15 mouse cellular contexts compared by ENCODE assay signal in the genomic region with DNA sequence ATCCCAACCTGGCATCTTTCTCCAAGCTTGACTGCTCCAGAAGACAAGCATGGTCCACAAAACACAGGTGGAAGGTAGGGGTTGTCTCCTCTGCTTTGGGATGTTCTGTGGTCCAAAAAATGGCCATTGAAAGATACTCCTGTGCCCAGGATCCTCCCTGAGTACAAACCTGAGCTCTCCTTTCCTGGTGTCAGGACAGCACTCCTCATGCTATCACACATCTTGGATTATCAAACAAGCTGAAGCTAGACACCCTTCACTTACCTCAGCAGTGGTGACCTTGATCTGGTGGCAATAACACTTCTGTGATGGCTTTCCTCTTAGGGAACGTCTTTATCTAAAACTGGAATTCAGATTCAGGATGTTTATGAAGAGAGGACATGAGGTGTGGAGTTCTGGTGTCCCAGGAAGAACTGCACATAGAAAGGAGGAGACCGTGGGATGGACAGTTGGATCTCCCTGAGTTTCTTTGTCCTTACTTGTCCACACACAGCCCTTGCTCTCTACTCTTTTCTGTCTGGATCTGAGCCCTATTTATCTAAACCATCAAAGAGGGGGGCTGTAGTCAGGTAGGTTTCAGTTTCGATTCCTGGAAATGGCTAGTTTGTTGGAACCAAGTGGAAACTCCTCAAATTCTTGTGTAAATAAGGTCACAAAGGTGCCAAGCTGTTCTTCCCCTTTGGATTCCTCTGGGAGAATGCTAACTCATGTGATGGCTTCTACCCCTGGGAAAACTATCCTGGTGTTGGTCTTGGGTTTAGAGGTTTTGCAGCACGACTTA. TPM values are rescaled to one million over a fixed set of nuclear protein-coding genes. Genes with fewer than 3 reads are reported as not detected.
DNase-seq lines count a peak whose midpoint lies in the region; ATAC-seq and TF ChIP-seq lines count a peak whose summit lies in the region.
"Not testable (repeated sequence)": the region's sequence is repeated elsewhere in the genome, so short reads cannot be mapped to it uniquely, and the experiment has no call there.
"Had no signal": no experiment of that assay in that cellular context is flagged by ENCODE, and none has a peak within 500 bp of the region (broad histone marks: within the 10 kb centered on the region; RNA-seq: fewer than 3 reads in every experiment).

A gene (minus strand): TSS at position 487 of the 781 bp plus-strand sequence.

- H3K4me2 ChIP-seq in heart, embryonic 12.5 days = 0 out of 2 replicates have a peak within 1 kb of the TSS, but pooled peaks have one; percentile 13
- not testable (repeated sequence) for H3K4me2 ChIP-seq in liver, postnatal 0 days (ENCODE audit: low read depth, low read length)

- TF ChIP-seq EP300 in liver, postnatal 0 days (IDR thresholded peaks at IDR 0.05; ENCODE audit: low read depth) = not testable (repeated sequence)

- TF ChIP-seq CTCF in liver, postnatal 0 days (IDR thresholded peaks at IDR 0.05; ENCODE audit: low read depth) = not testable (repeated sequence)

- not testable (repeated sequence) for H3K27ac ChIP-seq in heart, embryonic 12.5 days (ENCODE audit: poor library complexity, severe bottlenecking)
- peak within 1 kb of the TSS; percentile 44; the same call in 1 of the 2 replicates for H3K27ac ChIP-seq in liver, postnatal 0 days (ENCODE audit: low read depth)

- H3K9ac ChIP-seq in heart, embryonic 12.5 days; liver, postnatal 0 days (replicated peaks): not testable (repeated sequence)

- H3K4me3 ChIP-seq in heart, embryonic 12.5 days; liver, postnatal 0 days (ENCODE audit: low read depth, low read length): not testable (repeated sequence)

- not testable (repeated sequence) for H3K36me3 ChIP-seq in heart, embryonic 12.5 days; liver, postnatal 0 days (replicated peaks; ENCODE audit: insufficient read depth, low read length)

- ATAC-seq in heart, embryonic 12.5 days (ENCODE audit: insufficient number of reproducible peaks, low FRiP score) = not testable (repeated sequence)
- peak; percentile 51 for ATAC-seq in liver, postnatal 0 days

- DNase-seq in CD4-positive helper T cell, adult 2 months (ENCODE audit: low read depth, low spot score) = peak; percentile 69
- DNase-seq in R1 (ENCODE audit: low read depth, low spot score) = peak; percentile 14
- DNase-seq in gastrocnemius, adult 18-20 months (ENCODE audit: low spot score) = peak; percentile 7
- peak; percentile 63 for DNase-seq in kidney, adult 9 months
- not testable (repeated sequence) for DNase-seq in liver, postnatal 0 days
- DNase-seq in naive thymus-derived CD4-positive, alpha-beta T cell, adult 2 months (ENCODE audit: low read depth) = peak; percentile 71
- peak; percentile 32 for DNase-seq in thymus, postnatal 25 days

- peaks cover 11% of the 10 kb centered on the region for H3K4me1 ChIP-seq in heart, embryonic 12.5 days (replicated peaks)
- H3K4me1 ChIP-seq in liver, postnatal 0 days (ENCODE audit: insufficient read depth) = peaks cover 11% of the 10 kb centered on the region

- not testable (repeated sequence) for H3K9me3 ChIP-seq in heart, embryonic 12.5 days (replicated peaks); liver, postnatal 0 days (ENCODE audit: low read length)

- WGBS in heart, embryonic 12.5 days = 57% methylated on average over 4 of the region's 4 CpGs
- WGBS in liver, postnatal 0 days (ENCODE audit: insufficient replicate concordance) = 48% methylated on average over 4 of the region's 4 CpGs

- not testable (repeated sequence) for H3K27me3 ChIP-seq in heart, embryonic 12.5 days (replicated peaks); liver, postnatal 0 days (ENCODE audit: insufficient read depth, low read length)

RNA-seq across cellular contexts. Expression of the gene that starts here (rescaled TPM):
- 1 to 10 TPM in 1 of 2 experiments, under 1 TPM in 1; 0.55 to 1.1 TPM for total RNA-seq in gastrocnemius, adult 18-20 months (2021)
- not detected in 2 replicates for polyA plus RNA-seq in heart, embryonic 12.5 days (2016; fragmentation: Nextera tagmentation; extraction: Ambion mirVana)
- polyA plus RNA-seq in liver, postnatal 0 days (2015; fragmentation: Nextera tagmentation; extraction: Ambion mirVana) = 0.05 TPM in 1 of 2 replicates, not detected in the other
- total RNA-seq: granulocyte monocyte progenitor cell, adult 5-6 weeks had no signal
- polyA plus RNA-seq: embryonic facial prominence, embryonic 14.5 days; forebrain, embryonic 11.5 days; heart, postnatal 0 days; hindbrain, embryonic 11.5 days; kidney, embryonic 15.5 days; midbrain, embryonic 16.5 days had no signal

Comparison
In these comparisons a context has a peak if more than half of its experiments do, and no peak if none do; other contexts are left out.
1. Peak in ATAC-seq and H3K27ac ChIP-seq in liver, postnatal 0 days; RNA of the gene not detected or under 1 TPM.